Mouse (Mus musculus): ENCODE results near the gene Apon. TPM values are rescaled to one million over a fixed set of nuclear protein-coding genes. Genes with fewer than 3 reads are reported as not detected.
"Not testable (repeated sequence)": the region's sequence is repeated elsewhere in the genome, so short reads cannot be mapped to it uniquely, and the experiment has no call there.

Apon gene
- polyA plus RNA-seq, 1 experiment from 2014 or later, result 0.70 TPM

DNA sequence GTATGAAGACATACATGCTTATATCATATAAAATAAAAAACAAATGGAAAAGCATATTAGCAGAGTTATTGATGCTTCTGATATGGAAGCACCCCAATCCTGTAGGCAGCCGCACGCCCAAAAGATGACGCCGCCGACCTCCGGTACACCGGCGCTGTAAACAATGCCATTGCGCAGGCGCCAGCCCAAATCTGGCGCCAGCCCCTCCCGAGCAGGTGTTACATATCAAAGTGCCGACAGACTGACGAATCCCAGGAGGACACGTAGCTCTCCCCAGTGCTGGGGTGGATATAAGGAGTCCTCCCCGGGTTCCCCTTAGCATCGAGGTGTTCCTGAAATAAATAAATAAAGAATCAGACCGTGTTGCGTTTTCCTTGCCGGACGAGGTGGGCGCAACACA is 8.4 kb downstream of the Apon start:
- Histone ChIP-seq H3K4me3 (ENCODE audit: low read length) (no peak overlapping the region), H3K9ac (ENCODE audit: low read depth, low read length) (no peak overlapping the region), H3K4me2 (replicated peaks; ENCODE audit: low read depth, low read length) (no peak overlapping the region), H3K4me1 (ENCODE audit: control insufficient read depth, insufficient read depth, low read length) (no peaks in the 10 kb centered on the region), H3K36me3 (ENCODE audit: control insufficient read depth, insufficient read depth, low read length) (no peaks in the 10 kb centered on the region), H3K27ac (ENCODE audit: low read depth, low read length) (no peak overlapping the region), H3K27me3 (ENCODE audit: control insufficient read depth, insufficient read depth, low read length) (no peaks in the 10 kb centered on the region), H3K9me3 (ENCODE audit: control insufficient read depth, low read length) (no peaks in the 10 kb centered on the region)
- ATAC-seq (ENCODE audit: low FRiP score, low TSS enrichment), result no peak
- 78% methylated on average over 22 of the region's 22 CpGs for WGBS

DNA sequence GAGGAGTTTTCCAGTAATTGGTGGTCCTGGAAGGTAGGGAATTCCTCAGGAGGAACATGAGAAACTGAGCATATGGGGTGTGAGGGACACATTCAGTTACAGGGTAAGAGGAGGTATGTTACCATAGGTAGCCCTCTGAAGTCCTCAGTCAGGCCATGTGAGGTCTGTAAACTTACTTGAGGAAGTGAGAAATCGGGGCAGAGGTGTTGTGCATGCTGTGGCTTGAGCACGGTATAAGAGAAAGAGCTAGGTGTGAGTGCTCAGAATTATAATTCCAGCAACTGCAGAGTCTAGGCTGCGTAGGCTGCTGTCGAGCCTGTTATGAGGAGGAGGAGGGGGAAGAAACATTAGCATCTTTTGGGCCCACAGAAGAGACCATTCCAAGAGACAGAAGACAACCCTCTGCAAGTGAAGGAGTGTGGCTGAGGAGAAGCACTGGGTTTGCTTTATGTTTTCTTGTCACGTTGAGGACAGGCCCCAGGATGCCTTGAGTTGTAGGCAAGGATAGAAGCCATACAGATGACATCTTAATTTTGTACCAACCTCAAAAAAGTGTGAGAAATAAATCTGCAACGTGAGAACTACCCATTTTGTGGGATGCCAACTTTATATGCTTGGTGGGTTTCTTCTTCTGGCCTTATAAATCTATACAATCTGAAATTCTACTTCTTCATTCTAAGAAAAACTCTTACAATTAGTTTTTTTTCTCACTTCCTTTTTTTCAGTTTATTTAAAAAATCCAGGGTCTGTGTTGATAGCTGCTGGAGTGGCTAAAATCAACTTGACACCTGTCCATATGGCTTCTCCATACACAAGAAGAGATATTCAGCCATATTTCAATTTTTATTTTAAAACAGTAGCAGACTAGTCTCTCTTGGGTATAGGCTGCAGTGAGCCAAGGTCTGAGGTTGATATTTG is 9.8 kb downstream of the Apon start:
- no peak overlapping the region for H3K27ac ChIP-seq (ENCODE audit: low read depth, low read length)

DNA sequence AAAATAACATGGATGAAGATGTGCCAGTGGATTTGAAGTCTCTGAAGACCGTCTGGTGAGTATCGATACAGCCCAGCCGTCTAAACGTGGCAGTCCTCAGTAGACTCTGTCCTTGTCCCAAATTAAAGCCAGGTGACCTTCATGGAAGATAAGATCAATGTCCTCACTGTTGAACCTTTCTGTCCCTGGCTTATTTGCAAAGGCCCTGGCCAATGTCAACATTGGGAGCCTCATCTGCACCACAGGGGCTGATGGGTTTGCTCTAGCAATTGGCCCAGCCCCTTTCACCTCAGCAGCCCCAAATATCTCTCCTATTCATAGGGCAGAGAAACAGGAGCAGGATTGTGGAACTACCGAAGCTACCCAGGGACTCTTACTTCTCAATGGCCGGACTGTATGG is 14.5 kb downstream of the Apon start, which contains the start of gene Apof:
TSS of gene Apof (plus strand) at position 301 of the 400 bp plus-strand sequence.
- Histone ChIP-seq H3K36me3 (ENCODE audit: control insufficient read depth, insufficient read depth, low read length) (no peaks in the 10 kb centered on the region), H3K4me2 (replicated peaks; ENCODE audit: low read depth, low read length) (no peak within 1 kb of the TSS), H3K4me3 (ENCODE audit: low read length) (no peak within 1 kb of the TSS), H3K4me1 (ENCODE audit: control insufficient read depth, insufficient read depth, low read length) (no peaks in the 10 kb centered on the region), H3K27me3 (ENCODE audit: control insufficient read depth, insufficient read depth, low read length) (no peaks in the 10 kb centered on the region), H3K27ac (ENCODE audit: low read depth, low read length) (no peak within 1 kb of the TSS), H3K9ac (ENCODE audit: low read depth, low read length) (no peak within 1 kb of the TSS), H3K9me3 (ENCODE audit: control insufficient read depth, low read length) (no peaks in the 10 kb centered on the region)
- ATAC-seq (ENCODE audit: low FRiP score, low TSS enrichment), result no peak
- 87% methylated on average over 6 of the region's 6 CpGs for WGBS

More for the DNA sequence above, 9.8 kb downstream of the Apon start:
- WGBS, result 78% methylated on average over 6 of the region's 6 CpGs
- Histone ChIP-seq H3K9me3 (ENCODE audit: control insufficient read depth, low read length) (no peaks in the 10 kb centered on the region), H3K27me3 (ENCODE audit: control insufficient read depth, insufficient read depth, low read length) (no peaks in the 10 kb centered on the region), H3K36me3 (ENCODE audit: control insufficient read depth, insufficient read depth, low read length) (no peaks in the 10 kb centered on the region), H3K4me1 (ENCODE audit: control insufficient read depth, insufficient read depth, low read length) (no peaks in the 10 kb centered on the region), H3K9ac (ENCODE audit: low read depth, low read length) (no peak overlapping the region), H3K4me3 (ENCODE audit: low read length) (no peak overlapping the region), H3K4me2 (replicated peaks; ENCODE audit: low read depth, low read length) (no peak overlapping the region)
- ATAC-seq (ENCODE audit: low FRiP score, low TSS enrichment), result no peak

DNA sequence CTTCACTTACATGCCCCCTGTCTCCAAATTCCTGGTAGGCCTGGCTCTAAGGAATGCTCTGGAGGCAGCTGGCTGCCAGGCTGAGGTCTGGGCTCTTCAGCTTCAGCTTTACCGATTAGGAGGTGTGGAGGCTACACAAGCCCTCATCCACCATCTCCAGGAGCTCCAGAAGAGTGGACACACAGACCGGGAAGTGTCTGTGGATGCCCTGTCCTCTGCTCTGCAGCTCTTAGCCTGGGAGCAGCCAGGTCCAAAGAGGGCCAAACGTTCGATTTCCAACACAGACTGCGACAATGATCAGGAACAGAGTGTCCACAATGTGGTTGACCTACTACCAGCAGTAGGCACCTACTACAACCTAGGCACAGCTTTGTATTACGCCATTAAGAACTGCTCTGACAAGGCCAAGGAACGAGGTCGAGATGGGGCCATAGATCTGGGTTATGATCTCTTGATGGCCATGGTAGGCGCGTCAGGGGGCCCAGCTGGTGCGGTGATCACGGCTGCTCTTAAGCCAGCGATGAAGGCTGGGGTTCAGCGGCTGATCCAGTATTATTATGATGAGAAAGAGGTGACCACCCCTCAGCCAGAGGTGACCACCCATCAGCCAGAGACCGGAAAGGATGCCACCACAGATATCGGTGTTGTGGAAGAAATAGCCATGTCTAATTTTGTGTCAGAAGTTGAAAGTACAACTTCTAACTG is 15.5 kb downstream of the Apon start:
- no peaks in the 10 kb centered on the region for H3K9me3 ChIP-seq (ENCODE audit: control insufficient read depth, low read length)
- H3K4me3 ChIP-seq (ENCODE audit: low read length), result no peak overlapping the region
- 91% methylated on average over 16 of the region's 16 CpGs for WGBS
- peak overlapping the region; percentile 65; the same call in 1 of the 2 replicates for H3K4me2 ChIP-seq (replicated peaks; ENCODE audit: low read depth, low read length)
- H3K27ac ChIP-seq (ENCODE audit: low read depth, low read length), result no peak overlapping the region
- no peaks in the 10 kb centered on the region for H3K4me1 ChIP-seq (ENCODE audit: control insufficient read depth, insufficient read depth, low read length)
- no peak for ATAC-seq (ENCODE audit: low FRiP score, low TSS enrichment)
- no peaks in the 10 kb centered on the region for H3K36me3 ChIP-seq (ENCODE audit: control insufficient read depth, insufficient read depth, low read length)
- H3K9ac ChIP-seq (ENCODE audit: low read depth, low read length), result no peak overlapping the region
- no peaks in the 10 kb centered on the region for H3K27me3 ChIP-seq (ENCODE audit: control insufficient read depth, insufficient read depth, low read length)

DNA sequence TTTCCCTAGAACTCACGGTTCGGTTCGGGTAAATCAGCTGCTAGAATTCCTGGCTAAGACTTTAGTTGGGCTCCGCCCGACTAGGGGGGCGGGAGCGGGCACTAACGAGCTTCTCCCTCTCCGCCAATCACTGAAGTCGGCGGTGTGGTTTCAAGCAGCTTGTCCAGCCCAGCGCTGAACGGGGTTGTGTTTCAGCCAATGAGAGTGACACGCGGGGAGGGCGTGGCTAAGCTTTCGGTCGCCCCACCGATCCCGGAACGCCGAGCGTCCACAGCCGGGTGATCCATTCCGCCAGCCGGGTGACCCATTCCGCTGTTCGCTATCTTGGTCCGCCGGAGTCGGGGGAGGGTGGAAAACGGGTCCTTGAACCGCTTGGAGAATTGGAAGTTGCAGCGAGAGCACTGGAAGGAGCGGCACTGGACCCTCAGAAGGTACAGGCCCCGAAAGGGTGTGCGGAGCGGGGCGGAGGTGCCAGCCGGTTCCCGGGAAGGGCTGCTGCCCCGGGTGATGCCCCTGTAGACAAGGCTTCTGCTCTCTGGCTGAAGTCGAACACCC is 16.5 kb downstream of the Apon start, which contains the start of gene Stat2:
TSS of gene Stat2 (plus strand) at position 273 of the 555 bp plus-strand sequence.
- peak; percentile 99 for ATAC-seq (ENCODE audit: low FRiP score, low TSS enrichment)
- peak within 1 kb of the TSS; percentile 79 for H3K4me3 ChIP-seq (ENCODE audit: low read length)
- no peaks in the 10 kb centered on the region for H3K9me3 ChIP-seq (ENCODE audit: control insufficient read depth, low read length)
- WGBS, result under 1% methylated on average over 43 of the region's 43 CpGs
- peak within 1 kb of the TSS; percentile 76 for H3K9ac ChIP-seq (ENCODE audit: low read depth, low read length)
- no peaks in the 10 kb centered on the region for H3K4me1 ChIP-seq (ENCODE audit: control insufficient read depth, insufficient read depth, low read length)
- 0 out of 2 replicates have a peak within 1 kb of the TSS, but pooled peaks have one; percentile 69 for H3K27ac ChIP-seq (ENCODE audit: low read depth, low read length)
- H3K4me2 ChIP-seq (replicated peaks; ENCODE audit: low read depth, low read length), result peak within 1 kb of the TSS; percentile 65
- no peaks in the 10 kb centered on the region for H3K36me3 ChIP-seq (ENCODE audit: control insufficient read depth, insufficient read depth, low read length)
- no peaks in the 10 kb centered on the region for H3K27me3 ChIP-seq (ENCODE audit: control insufficient read depth, insufficient read depth, low read length)

DNA sequence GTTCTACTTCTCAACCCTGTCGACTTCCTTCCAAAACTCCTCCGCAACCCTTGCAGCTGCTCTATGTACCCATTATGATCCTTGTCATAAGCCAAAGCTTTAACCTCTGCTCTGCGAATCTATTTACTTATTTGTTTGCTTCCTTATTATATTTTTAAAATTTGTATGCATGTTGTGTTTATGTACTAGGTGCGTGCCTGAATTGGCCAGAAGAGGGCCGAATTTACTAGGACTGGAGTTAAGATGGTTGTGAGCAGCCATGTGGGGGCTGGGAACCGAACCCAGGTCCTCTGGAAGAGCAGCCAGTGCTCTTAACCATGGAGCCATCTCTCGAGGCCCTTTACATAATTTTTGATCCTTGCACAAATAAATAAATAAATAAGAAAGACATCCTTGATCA is 17.0 kb downstream of the Apon start:
- no peaks in the 10 kb centered on the region for H3K4me1 ChIP-seq (ENCODE audit: control insufficient read depth, insufficient read depth, low read length)
- H3K27ac ChIP-seq (ENCODE audit: low read depth, low read length), result 0 out of 2 replicates have a peak overlapping the region, but pooled peaks have one; percentile 69
- peak overlapping the region; percentile 65 for H3K4me2 ChIP-seq (replicated peaks; ENCODE audit: low read depth, low read length)
- no peaks in the 10 kb centered on the region for H3K9me3 ChIP-seq (ENCODE audit: control insufficient read depth, low read length)
- no peak for ATAC-seq (ENCODE audit: low FRiP score, low TSS enrichment)
- peak overlapping the region; percentile 76 for H3K9ac ChIP-seq (ENCODE audit: low read depth, low read length)
- no peaks in the 10 kb centered on the region for H3K27me3 ChIP-seq (ENCODE audit: control insufficient read depth, insufficient read depth, low read length)
- 44% methylated on average over 7 of the region's 7 CpGs for WGBS
- H3K4me3 ChIP-seq (ENCODE audit: low read length), result peak overlapping the region; percentile 79
- H3K36me3 ChIP-seq (ENCODE audit: control insufficient read depth, insufficient read depth, low read length), result no peaks in the 10 kb centered on the region

DNA sequence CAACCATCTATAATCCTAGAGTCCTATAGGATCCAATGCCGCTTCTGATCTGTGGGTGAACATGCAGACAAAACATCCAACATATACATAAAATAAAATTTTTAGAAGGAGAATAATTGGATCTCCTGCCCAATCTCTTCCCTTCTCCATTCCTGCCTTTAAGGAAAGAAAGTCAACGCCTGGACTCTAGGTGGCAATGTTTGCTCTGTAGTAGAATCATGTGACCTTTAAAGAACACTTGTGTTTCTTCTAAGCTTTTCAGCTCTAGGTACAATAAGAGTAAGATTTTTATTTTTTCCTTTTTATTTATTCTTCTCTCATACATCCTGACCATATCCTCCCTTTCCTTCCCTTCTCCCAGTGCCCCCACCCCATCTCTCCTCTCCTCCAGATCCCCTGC is 18.0 kb downstream of the Apon start:
- no peaks in the 10 kb centered on the region for H3K9me3 ChIP-seq (ENCODE audit: control insufficient read depth, low read length)
- 66% methylated on average over 2 of the region's 2 CpGs for WGBS
- no peaks in the 10 kb centered on the region; the same call in 1 of the 2 replicates for H3K36me3 ChIP-seq (ENCODE audit: control insufficient read depth, insufficient read depth, low read length)
- ATAC-seq (ENCODE audit: low FRiP score, low TSS enrichment), result no peak
- H3K4me3 ChIP-seq (ENCODE audit: low read length), result no peak overlapping the region
- no peak overlapping the region for H3K4me2 ChIP-seq (replicated peaks; ENCODE audit: low read depth, low read length)
- no peaks in the 10 kb centered on the region for H3K4me1 ChIP-seq (ENCODE audit: control insufficient read depth, insufficient read depth, low read length)
- no peaks in the 10 kb centered on the region for H3K27me3 ChIP-seq (ENCODE audit: control insufficient read depth, insufficient read depth, low read length)
- H3K9ac ChIP-seq (ENCODE audit: low read depth, low read length), result no peak overlapping the region
- H3K27ac ChIP-seq (ENCODE audit: low read depth, low read length), result no peak overlapping the region

DNA sequence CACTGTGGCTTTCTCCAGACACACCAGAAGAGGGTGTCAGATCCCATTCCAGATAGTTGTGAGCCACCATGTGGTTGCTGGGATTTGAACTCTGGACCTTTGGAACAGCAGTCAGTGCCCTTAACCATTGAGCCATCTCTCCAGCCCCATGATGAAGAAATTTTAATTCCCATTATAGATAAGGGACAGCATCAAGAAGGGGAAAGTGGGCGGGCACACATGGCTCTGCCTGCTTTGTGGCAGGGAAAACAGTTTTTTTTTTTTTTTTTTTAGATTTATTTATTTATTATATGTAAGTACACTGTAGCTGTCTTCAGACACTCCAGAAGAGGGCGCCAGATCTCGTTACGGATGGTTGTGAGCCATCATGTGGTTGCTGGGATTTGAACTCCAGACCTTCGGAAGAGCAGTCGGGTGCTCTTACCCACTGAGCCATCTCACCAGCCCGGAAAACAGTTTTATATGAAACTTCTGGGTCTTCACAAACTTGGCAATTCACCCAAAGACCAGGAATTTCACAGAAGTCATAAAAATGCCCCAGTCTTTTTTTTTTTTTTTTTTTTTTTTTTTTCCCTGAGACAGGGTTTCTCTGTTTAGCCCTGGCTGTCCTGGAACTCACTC is 19.0 kb downstream of the Apon start:
- not testable (repeated sequence) for H3K9ac ChIP-seq (ENCODE audit: low read depth, low read length); H3K27ac ChIP-seq (ENCODE audit: low read depth, low read length); H3K36me3 ChIP-seq (ENCODE audit: control insufficient read depth, insufficient read depth, low read length); H3K4me3 ChIP-seq (ENCODE audit: low read length); H3K4me1 ChIP-seq (ENCODE audit: control insufficient read depth, insufficient read depth, low read length); H3K27me3 ChIP-seq (ENCODE audit: control insufficient read depth, insufficient read depth, low read length); ATAC-seq (ENCODE audit: low FRiP score, low TSS enrichment); H3K9me3 ChIP-seq (ENCODE audit: control insufficient read depth, low read length); H3K4me2 ChIP-seq (replicated peaks; ENCODE audit: low read depth, low read length)
- 94% methylated on average over 4 of the region's 7 CpGs for WGBS
